Mouse (Mus musculus) lung, embryonic 14.5 days (tissue): Measurements from ENCODE around the gene Zdhhc23. TPM values are rescaled to one million over a fixed set of nuclear protein-coding genes. Genes with fewer than 3 reads are reported as not detected.
A peak's percentile ranks its signal among the peaks of the same experiment; 100 is the strongest.

Experiments used
- ATAC-seq: fragments of 200-750 bp; cut with Nextera tagmentation; 2 replicates; pipeline ENCODE4 v1.8.0; 2017; ENCODE audit warnings: mild to moderate bottlenecking, moderate TSS enrichment, moderate library complexity; ENCODE audit not compliant: insufficient read depth
- DNase-seq: peaks from one replicate; pipeline ENCODE4 v3.0.0-alpha.2; 2015
- H3K27ac ChIP-seq: fragments of 300-500 bp; sonication (generic); 2 replicates; pipeline ENCODE4 v1.5.1; 2014; ENCODE audit warnings: low read depth, mild to moderate bottlenecking, moderate library complexity
- H3K27me3 ChIP-seq: fragments of 300-500 bp; sonication (generic); 2 replicates; pipeline ENCODE4 v1.6.1; 2014; ENCODE audit warnings: low read length, control low read depth; ENCODE audit not compliant: insufficient read depth
- H3K36me3 ChIP-seq: fragments of 300-500 bp; sonication (generic); 2 replicates; pipeline ENCODE4 v1.6.1; 2014; ENCODE audit warnings: control low read depth; ENCODE audit not compliant: insufficient read depth
- H3K4me1 ChIP-seq: fragments of 300-500 bp; sonication (generic); 2 replicates; pipeline ENCODE4 v1.6.1; 2014; ENCODE audit warnings: antibody characterized with exemption, control low read depth; ENCODE audit not compliant: insufficient read depth
- H3K4me2 ChIP-seq: fragments of 300-500 bp; sonication (generic); 2 replicates; pipeline ENCODE4 v1.6.1; 2014; ENCODE audit warnings: mild to moderate bottlenecking
- H3K4me3 ChIP-seq: fragments of 300-500 bp; sonication (generic); 2 replicates; pipeline ENCODE4 v1.5.1; 2014; ENCODE audit warnings: low read depth, low read length
- H3K9ac ChIP-seq: fragments of 300-500 bp; sonication (generic); 2 replicates; pipeline ENCODE4 v1.6.1; 2014
- H3K9me3 ChIP-seq: fragments of 300-500 bp; sonication (generic); 2 replicates; pipeline ENCODE4 v1.6.1; 2016; ENCODE audit warnings: low read depth, low read length, control low read depth
- CTCF ChIP-seq: IDR thresholded peaks from 2 replicates; pipeline ENCODE4 v1.5.1; 2016; ENCODE audit warnings: antibody characterized with exemption, low read depth
- WGBS: fragments of 180-500 bp; shearing (Covaris S2); extraction: QIAGEN DNeasy Blood & Tissue Kit; methylation state at CpG from one replicate; pipeline ENCODE4 v1.1.7; 2014; 5-methylcytosine and 5-hydroxymethylcytosine counted together
- polyA plus RNA-seq: library from polyadenylated mRNA; unstranded; fragments of >200 nt; fragmentation: Nextera tagmentation; extraction: Ambion mirVana; gene quantifications from 2 replicates; pipeline ENCODE4 v1.2.1, GENCODE M21; 2014

The Zdhhc23 gene
- polyA plus RNA-seq: 2.1 TPM in 2 replicates

- no peaks in the 10 kb centered on the region for H3K4me1 ChIP-seq
- H3K4me2 ChIP-seq: peak within 1 kb of the TSS; percentile 99
- no peaks in the 10 kb centered on the region for H3K9me3 ChIP-seq
- H3K4me3 ChIP-seq: peak within 1 kb of the TSS; percentile 65
- WGBS: under 1% methylated on average over 103 of the region's 103 CpGs
- H3K27ac ChIP-seq: no peak within 1 kb of the TSS
- peak; percentile 84 for ATAC-seq
- H3K9ac ChIP-seq: peak within 1 kb of the TSS; percentile 62
- peaks cover 14% of the 10 kb centered on the region for H3K27me3 ChIP-seq
- no peak for TF ChIP-seq CTCF
- peak; percentile 59 for DNase-seq
- H3K36me3 ChIP-seq: no peaks in the 10 kb centered on the region
These were observed at the start of gene Zdhhc23 for GRCm38 (mm10) chr16:43979328-43980109. TSS of gene Zdhhc23 (minus strand) at chr16:43979791.

DNA sequence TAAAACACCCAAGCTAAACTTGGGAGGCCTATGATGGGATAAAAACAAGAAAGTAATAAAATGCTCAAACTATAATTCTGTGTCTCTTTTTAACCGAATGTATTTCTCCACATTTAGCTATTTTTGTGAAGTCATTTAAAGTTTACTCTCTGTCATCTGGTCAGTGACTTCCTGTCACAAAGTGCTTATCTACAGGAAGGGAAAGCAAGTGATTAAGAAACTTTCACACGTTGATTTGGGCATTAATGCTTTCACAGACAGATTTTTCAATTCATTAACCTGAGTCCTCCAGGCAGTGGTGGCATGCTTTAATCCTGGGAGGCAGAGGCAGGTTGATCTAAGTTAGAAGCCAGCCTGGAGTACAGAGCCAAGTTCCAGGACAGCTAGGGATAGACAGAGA is 49.7 kb upstream of the Zdhhc23 start:
- Histone ChIP-seq H3K4me3 (no peak overlapping the region), H3K9me3 (no peaks in the 10 kb centered on the region), H3K9ac (no peak overlapping the region), H3K27me3 (no peaks in the 10 kb centered on the region), H3K36me3 (no peaks in the 10 kb centered on the region), H3K27ac (no peak overlapping the region), H3K4me1 (no peaks in the 10 kb centered on the region), H3K4me2 (no peak overlapping the region)
- TF ChIP-seq CTCF: no peak
- no peak for DNase-seq
- ATAC-seq: no peak
- 30% methylated on average over 2 of the region's 2 CpGs for WGBS

DNA sequence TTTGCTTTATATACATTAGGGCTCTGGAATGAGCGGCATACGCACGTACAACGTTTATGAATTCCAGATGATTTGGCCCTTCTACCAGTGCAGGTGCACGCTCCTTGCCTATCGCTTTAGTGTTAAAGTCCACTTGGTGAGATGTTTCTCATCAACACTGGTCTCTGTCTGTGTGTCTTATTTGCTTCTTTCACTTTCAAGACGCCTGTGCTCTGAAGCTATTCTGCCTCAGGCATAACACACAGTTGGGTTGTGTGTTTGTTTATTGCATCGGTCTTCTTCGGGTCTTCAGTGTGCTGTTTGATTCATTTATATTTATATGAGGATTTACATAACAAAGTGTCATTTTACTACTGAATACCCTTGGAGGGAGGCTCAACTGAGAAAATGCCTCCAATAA is 47.2 kb upstream of the Zdhhc23 start:
- no peak for ATAC-seq
- Histone ChIP-seq H3K27ac (no peak overlapping the region), H3K36me3 (no peaks in the 10 kb centered on the region), H3K4me2 (no peak overlapping the region), H3K4me3 (no peak overlapping the region), H3K9ac (no peak overlapping the region), H3K4me1 (no peaks in the 10 kb centered on the region), H3K27me3 (no peaks in the 10 kb centered on the region), H3K9me3 (no peaks in the 10 kb centered on the region)
- no peak for DNase-seq
- TF ChIP-seq CTCF: no peak
- WGBS: 72% methylated on average over 9 of the region's 9 CpGs

- Histone ChIP-seq H3K4me1 (no peaks in the 10 kb centered on the region), H3K27me3 (no peaks in the 10 kb centered on the region), H3K27ac (no peak overlapping the region), H3K4me2 (no peak overlapping the region), H3K4me3 (no peak overlapping the region), H3K9ac (no peak overlapping the region), H3K36me3 (no peaks in the 10 kb centered on the region), H3K9me3 (no peaks in the 10 kb centered on the region)
- DNase-seq (no peak), ATAC-seq (no peak)
- no peak for TF ChIP-seq CTCF
- WGBS: 75% methylated on average over 6 of the region's 6 CpGs
These were observed 46.6 kb upstream of the Zdhhc23 start for GRCm38 (mm10) chr16:44026210-44026609.

DNA sequence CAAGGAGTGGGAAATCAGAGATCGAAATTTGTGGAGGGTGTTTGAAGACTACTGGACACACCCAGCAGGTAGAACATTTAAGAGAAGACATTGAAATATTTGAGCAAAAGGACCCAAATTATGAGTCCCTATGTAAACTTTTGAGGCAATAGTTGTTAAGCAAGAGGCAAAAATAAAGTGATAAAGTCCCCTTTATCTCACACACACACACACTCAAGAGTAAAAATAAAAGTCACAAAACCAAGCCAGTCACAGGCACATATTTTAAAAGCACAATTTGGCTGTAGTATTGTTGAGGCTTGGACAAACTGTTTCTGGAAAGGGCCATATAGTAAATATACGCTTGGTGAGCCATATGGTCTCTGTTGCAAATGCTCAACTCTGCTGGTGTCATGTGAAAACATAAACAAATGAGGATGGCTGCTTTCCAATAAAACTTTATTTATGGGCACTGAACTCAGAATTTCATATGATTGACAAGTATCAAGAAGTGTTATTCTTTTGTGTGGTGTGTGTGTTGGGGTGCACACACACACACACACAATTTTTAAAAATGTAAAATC is 39.5 kb upstream of the Zdhhc23 start:
- DNase-seq (peak; percentile 60), ATAC-seq (peak; percentile 47; the same call in 1 of the 2 replicates)
- Histone ChIP-seq H3K4me3 (no peak overlapping the region), H3K9ac (no peak overlapping the region), H3K27ac (no peak overlapping the region), H3K4me2 (peak overlapping the region; percentile 8; the same call in 1 of the 2 replicates), H3K9me3 (no peaks in the 10 kb centered on the region), H3K27me3 (no peaks in the 10 kb centered on the region), H3K4me1 (no peaks in the 10 kb centered on the region), H3K36me3 (no peaks in the 10 kb centered on the region)
- 55% methylated on average over 2 of the region's 2 CpGs for WGBS
- no peak for TF ChIP-seq CTCF

GRCm38 (mm10) chr16:44018372-44018771 is 38.8 kb upstream of the Zdhhc23 start:
- DNase-seq (peak; percentile 18), ATAC-seq (peak; percentile 57)
- Histone ChIP-seq H3K27me3 (no peaks in the 10 kb centered on the region), H3K4me2 (peak overlapping the region; percentile 8; the same call in 1 of the 2 replicates), H3K36me3 (no peaks in the 10 kb centered on the region), H3K27ac (no peak overlapping the region), H3K9me3 (no peaks in the 10 kb centered on the region), H3K4me3 (no peak overlapping the region), H3K4me1 (no peaks in the 10 kb centered on the region), H3K9ac (no peak overlapping the region)
- 29% methylated on average over 7 of the region's 7 CpGs for WGBS
- no peak for TF ChIP-seq CTCF

GRCm38 (mm10) chr16:44017707-44018106 is 38.1 kb upstream of the Zdhhc23 start:
- H3K27me3 ChIP-seq: no peaks in the 10 kb centered on the region
- H3K4me2 ChIP-seq: no peak overlapping the region
- H3K9ac ChIP-seq: no peak overlapping the region
- DNase-seq (no peak), ATAC-seq (no peak)
- WGBS: 83% methylated on average over 4 of the region's 4 CpGs
- no peak overlapping the region for H3K27ac ChIP-seq
- no peaks in the 10 kb centered on the region for H3K9me3 ChIP-seq
- no peak overlapping the region for H3K4me3 ChIP-seq
- no peaks in the 10 kb centered on the region for H3K4me1 ChIP-seq
- no peaks in the 10 kb centered on the region for H3K36me3 ChIP-seq
- TF ChIP-seq CTCF: no peak
